Mouse (Mus musculus): ENCODE data around the gene Ascl5. TPM values are rescaled to one million over a fixed set of nuclear protein-coding genes. Genes with fewer than 3 reads are reported as not detected.

Gene Ascl5
- polyA plus RNA-seq, 1 experiment from 2014 or later, result not detected

- no peak for ATAC-seq
- H3K36me3 ChIP-seq, result no peaks in the 10 kb centered on the region
- WGBS (ENCODE audit: insufficient replicate concordance), result 72% methylated on average over 9 of the region's 9 CpGs
Measured at GRCm38 (mm10) chr1:136089368-136090165, 39.0 kb downstream of the Ascl5 start.

GRCm38 (mm10) chr1:136093726-136094125 is 43.1 kb downstream of the Ascl5 start:
- Histone ChIP-seq H3K36me3 (no peaks in the 10 kb centered on the region), H3K27me3 (replicated peaks) (peaks cover 35% of the 10 kb centered on the region), H3K9me3 (replicated peaks) (no peaks in the 10 kb centered on the region), H3K4me3 (no peak overlapping the region), H3K9ac (no peak overlapping the region), H3K4me2 (no peak overlapping the region), H3K4me1 (peaks cover 12% of the 10 kb centered on the region; the same call in 1 of the 2 replicates), H3K27ac (no peak overlapping the region)
- WGBS (ENCODE audit: insufficient replicate concordance), result 42% methylated on average over 3 of the region's 3 CpGs
- ATAC-seq, result no peak

More at GRCm38 (mm10) chr1:136089368-136090165, 39.0 kb downstream of the Ascl5 start:
- H3K9me3 ChIP-seq (replicated peaks), result no peaks in the 10 kb centered on the region
- no peak overlapping the region for H3K9ac ChIP-seq
- H3K27me3 ChIP-seq (replicated peaks), result peaks cover 39% of the 10 kb centered on the region
- H3K4me3 ChIP-seq, result no peak overlapping the region
- no peak overlapping the region for H3K27ac ChIP-seq
- H3K4me2 ChIP-seq, result no peak overlapping the region
- peaks cover 17% of the 10 kb centered on the region for H3K4me1 ChIP-seq

GRCm38 (mm10) chr1:136094807-136095206 is 44.2 kb downstream of the Ascl5 start:
- ATAC-seq, result peak; percentile 18; the same call in 1 of the 2 replicates
- Histone ChIP-seq H3K4me2 (no peak overlapping the region), H3K9me3 (replicated peaks) (no peaks in the 10 kb centered on the region), H3K4me3 (no peak overlapping the region), H3K27ac (no peak overlapping the region), H3K36me3 (no peaks in the 10 kb centered on the region), H3K9ac (no peak overlapping the region), H3K27me3 (replicated peaks) (peaks cover 32% of the 10 kb centered on the region), H3K4me1 (peaks cover 12% of the 10 kb centered on the region; the same call in 1 of the 2 replicates)
- 59% methylated on average over 5 of the region's 5 CpGs for WGBS (ENCODE audit: insufficient replicate concordance)

Other genes starting within 250 kb of the Ascl5 start
- gene Lad1, start 232.2 kb upstream of the Ascl5 start, polyA plus RNA-seq (2016; fragmentation: Nextera tagmentation; extraction: Ambion mirVana), result 0.26 and 0.79 TPM in 2 replicates
- 1.5 and 3.3 TPM in 2 replicates for gene Tnnt2, start 214.4 kb upstream of the Ascl5 start, polyA plus RNA-seq (2016; fragmentation: Nextera tagmentation; extraction: Ambion mirVana)
- not detected in 2 replicates for gene Pkp1, start 131.6 kb upstream of the Ascl5 start, polyA plus RNA-seq (2016; fragmentation: Nextera tagmentation; extraction: Ambion mirVana)
- gene Igfn1, start 44.5 kb upstream of the Ascl5 start, polyA plus RNA-seq (2016; fragmentation: Nextera tagmentation; extraction: Ambion mirVana), result not detected in 2 replicates
- gene Tmem9, start 42.7 kb upstream of the Ascl5 start, polyA plus RNA-seq (2016; fragmentation: Nextera tagmentation; extraction: Ambion mirVana), result 95.0 and 103 TPM in 2 replicates
- gene Cacna1s, start 1.9 kb downstream of the Ascl5 start, polyA plus RNA-seq (2016; fragmentation: Nextera tagmentation; extraction: Ambion mirVana), result 0.08 and 0.20 TPM in 2 replicates
- gene Kif21b, start 80.6 kb downstream of the Ascl5 start, polyA plus RNA-seq (2016; fragmentation: Nextera tagmentation; extraction: Ambion mirVana), result 2.9 and 3.6 TPM in 2 replicates
- not detected in 2 replicates for gene Mroh3, start 162.0 kb downstream of the Ascl5 start, polyA plus RNA-seq (2016; fragmentation: Nextera tagmentation; extraction: Ambion mirVana)
- 0.67 and 1.0 TPM in 2 replicates for gene Inava, start 183.5 kb downstream of the Ascl5 start, polyA plus RNA-seq (2016; fragmentation: Nextera tagmentation; extraction: Ambion mirVana)
- gene Gpr25, start 210.1 kb downstream of the Ascl5 start, polyA plus RNA-seq (2016; fragmentation: Nextera tagmentation; extraction: Ambion mirVana), result not detected in 2 replicates